17 mouse cellular contexts compared by ENCODE assay signal in genomic region chr2:174191516-174191915, GRCm38 (mm10).
"Had no signal": no experiment of that assay in that cellular context is flagged by ENCODE, and none has a peak within 500 bp of the region (broad histone marks: within the 10 kb centered on the region; RNA-seq: fewer than 3 reads in every experiment).

No protein-coding gene starts in this region.

- H3K4me1 ChIP-seq: lung, embryonic 15.5 days; megakaryocyte, embryonic 14.5 days; midbrain, embryonic 13.5 days; midbrain, embryonic 15.5 days; neural tube, embryonic 12.5 days; stomach, embryonic 15.5 days had no signal

- H3K36me3 ChIP-seq: lung, embryonic 15.5 days; midbrain, embryonic 13.5 days; midbrain, embryonic 15.5 days; neural tube, embryonic 12.5 days; stomach, embryonic 15.5 days had no signal

- H3K27ac ChIP-seq: lung, embryonic 15.5 days; macrophage; midbrain, embryonic 13.5 days; midbrain, embryonic 15.5 days; neural tube, embryonic 12.5 days; stomach, embryonic 15.5 days; stomach, postnatal 0 days had no signal

- DNase-seq: lung, adult 2 months; lung, postnatal 14 days; lung, postnatal 36 days; right cerebral cortex, postnatal 14 days; thymus, adult 2 months; thymus, postnatal 25 days; thymus, postnatal 4 days had no signal

- H3K4me3 ChIP-seq: lung, embryonic 15.5 days; megakaryocyte, embryonic 14.5 days; midbrain, embryonic 13.5 days; midbrain, embryonic 15.5 days; neural tube, embryonic 12.5 days; stomach, embryonic 15.5 days had no signal

- ATAC-seq: lung, postnatal 0 days; midbrain, embryonic 13.5 days; midbrain, embryonic 15.5 days had no signal

- H3K27me3 ChIP-seq: lung, embryonic 15.5 days; megakaryocyte, embryonic 14.5 days; midbrain, embryonic 13.5 days; midbrain, embryonic 15.5 days; neural tube, embryonic 12.5 days; stomach, embryonic 15.5 days had no signal

- H3K4me2 ChIP-seq: lung, embryonic 15.5 days; midbrain, embryonic 11.5 days; midbrain, embryonic 13.5 days; midbrain, embryonic 15.5 days; neural tube, embryonic 12.5 days; stomach, embryonic 15.5 days had no signal

- H3K9ac ChIP-seq: lung, embryonic 15.5 days; midbrain, embryonic 13.5 days; midbrain, embryonic 15.5 days; neural tube, embryonic 12.5 days; stomach, embryonic 15.5 days had no signal

- H3K9me3 ChIP-seq: lung, embryonic 15.5 days; midbrain, embryonic 15.5 days; stomach, embryonic 15.5 days had no signal
